Mouse (Mus musculus) small intestine, adult 2 months (tissue): ENCODE measurements around the gene St5.

Source experiments
- CTCF ChIP-seq: fragments of 200-500 bp; IDR thresholded peaks from 2 replicates; pipeline ENCODE4 v1.5.1; 2012; ENCODE audit warnings: low read depth, mild to moderate bottlenecking, control low read depth, inconsistent platforms, low read length, moderate library complexity, mixed read lengths; ENCODE audit not compliant: insufficient replicate concordance, insufficient read length; ENCODE audit errors: extremely low read depth
- POLR2A ChIP-seq: fragments of 200-500 bp; IDR thresholded peaks from 2 replicates; pipeline ENCODE4 v1.6.1; 2012; ENCODE audit warnings: low read depth, mild to moderate bottlenecking, control low read depth, inconsistent platforms, low read length, moderate library complexity

GRCm38 (mm10) chr7:109680879-109681278 is 22.5 kb downstream of the St5 start:
- no peak for TF ChIP-seq CTCF
- no peak for TF ChIP-seq POLR2A
